Mouse (Mus musculus) embryonic facial prominence, embryonic 11.5 days (tissue): ENCODE measurements around the gene Ank3. TPM values are rescaled to one million over a fixed set of nuclear protein-coding genes. Genes with fewer than 3 reads are reported as not detected.

Experiments used
- ATAC-seq: fragments of 200-750 bp; cut with Nextera tagmentation; replicated peaks from 2 replicates; pipeline ENCODE4 v1.8.0; 2017; ENCODE audit warnings: low read depth; ENCODE audit not compliant: insufficient number of reproducible peaks, low FRiP score, low TSS enrichment
- DNase-seq: peaks from one replicate; pipeline ENCODE4 v3.0.0-alpha.2; 2015; ENCODE audit warnings: low spot score
- H3K27ac ChIP-seq: fragments of 300-500 bp; sonication (generic); replicated peaks from 2 replicates; pipeline ENCODE4 v1.5.1; 2014; ENCODE audit warnings: mild to moderate bottlenecking, low read depth, low read length, control low read depth
- H3K27me3 ChIP-seq: fragments of 300-500 bp; sonication (generic); 2 replicates; pipeline ENCODE4 v1.6.1; 2014; ENCODE audit warnings: mild to moderate bottlenecking, low read length, moderate library complexity, mixed read lengths; ENCODE audit not compliant: control insufficient read depth, insufficient read depth
- H3K36me3 ChIP-seq: fragments of 300-500 bp; sonication (generic); replicated peaks from 2 replicates; pipeline ENCODE4 v1.6.1; 2014; ENCODE audit warnings: low read depth, mild to moderate bottlenecking, low read length, moderate library complexity, mixed read lengths; ENCODE audit not compliant: control insufficient read depth, insufficient read depth
- H3K4me1 ChIP-seq: fragments of 300-500 bp; sonication (generic); 2 replicates; pipeline ENCODE4 v1.6.1; 2014; ENCODE audit warnings: low read length, mixed read lengths; ENCODE audit not compliant: control insufficient read depth, insufficient read depth
- H3K4me2 ChIP-seq: fragments of 300-500 bp; sonication (generic); 2 replicates; pipeline ENCODE4 v1.6.1; 2014; ENCODE audit warnings: low read depth, mild to moderate bottlenecking, control low read depth, low read length, moderate library complexity
- H3K4me3 ChIP-seq: fragments of 300-500 bp; sonication (generic); 2 replicates; pipeline ENCODE4 v1.5.1; 2014; ENCODE audit warnings: low read depth, low read length, control low read depth
- H3K9ac ChIP-seq: fragments of 300-500 bp; sonication (generic); replicated peaks from 2 replicates; pipeline ENCODE4 v1.6.1; 2014; ENCODE audit warnings: mild to moderate bottlenecking, control low read depth, low read length
- H3K9me3 ChIP-seq: fragments of 300-500 bp; sonication (generic); replicated peaks from 2 replicates; pipeline ENCODE4 v1.6.1; 2016; ENCODE audit warnings: mild to moderate bottlenecking, low read length, inconsistent platforms, mixed read lengths; ENCODE audit not compliant: control insufficient read depth
- WGBS: fragments of 180-500 bp; shearing (Covaris S2); extraction: QIAGEN DNeasy Blood & Tissue Kit; methylation state at CpG from one replicate; pipeline ENCODE4 v1.1.7; 2014; 5-methylcytosine and 5-hydroxymethylcytosine counted together
- polyA plus RNA-seq: library from polyadenylated mRNA; unstranded; fragments of >200 nt; fragmentation: Nextera tagmentation; extraction: Ambion mirVana; gene quantifications from 2 replicates; pipeline ENCODE4 v1.2.1, GENCODE M21; 2014

Gene Ank3
- polyA plus RNA-seq, 1 experiment from 2014 or later = 32.5 TPM

DNA sequence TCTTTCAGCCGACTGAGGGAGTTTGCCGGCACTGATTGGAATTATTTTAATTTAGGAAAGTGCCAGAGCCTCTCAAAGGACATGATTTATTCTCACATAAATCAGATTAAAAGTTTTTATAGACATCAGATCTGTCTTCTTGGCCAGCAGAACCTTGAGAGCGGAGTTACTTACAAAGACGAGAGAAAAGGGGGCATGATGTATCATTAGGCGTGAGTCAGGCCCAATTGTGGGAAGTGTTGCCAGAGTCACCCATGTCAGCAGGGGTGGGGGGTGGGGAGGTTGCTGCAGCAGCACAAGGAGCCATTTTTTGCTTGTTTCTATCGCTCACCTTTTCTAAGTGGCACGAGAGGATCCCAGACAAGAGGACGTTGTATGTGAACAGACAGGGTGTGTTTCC is 172.8 kb downstream of the Ank3 start:
- ATAC-seq = no peak
- peak; percentile 30 for DNase-seq
- Histone ChIP-seq H3K4me3 (peak overlapping the region; percentile 17; the same call in 1 of the 2 replicates), H3K27ac (no peak overlapping the region), H3K4me1 (no peaks in the 10 kb centered on the region; the same call in 1 of the 2 replicates), H3K9me3 (no peaks in the 10 kb centered on the region), H3K9ac (peak overlapping the region; percentile 37; the same call in 1 of the 2 replicates), H3K4me2 (peak overlapping the region; percentile 41), H3K27me3 (no peaks in the 10 kb centered on the region), H3K36me3 (no peaks in the 10 kb centered on the region)
- WGBS = 1% methylated on average over 8 of the region's 8 CpGs

DNA sequence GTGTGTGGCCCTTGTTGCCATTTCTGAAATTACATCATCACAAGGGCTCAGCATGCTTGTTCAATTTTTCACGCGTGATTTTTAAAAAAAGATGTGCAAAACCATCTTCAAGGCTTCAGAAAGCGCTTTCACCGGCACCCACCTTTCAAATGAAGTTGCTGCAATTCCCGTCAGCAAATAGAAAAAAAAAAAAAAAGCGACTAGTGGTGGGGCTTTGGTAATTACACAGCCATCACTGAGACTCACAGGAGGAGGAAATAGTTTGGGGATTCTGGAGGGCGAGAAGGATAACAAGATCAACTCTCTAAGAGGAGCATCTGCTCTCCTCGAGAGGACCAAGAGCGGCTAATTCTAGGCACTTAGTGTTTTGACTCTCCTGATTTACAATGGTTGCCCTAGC is 173.4 kb downstream of the Ank3 start:
- no peaks in the 10 kb centered on the region for H3K9me3 ChIP-seq
- no peak overlapping the region for H3K9ac ChIP-seq
- no peaks in the 10 kb centered on the region for H3K27me3 ChIP-seq
- DNase-seq = peak; percentile 31
- H3K4me2 ChIP-seq = peak overlapping the region; percentile 41
- no peak for ATAC-seq
- no peak overlapping the region for H3K27ac ChIP-seq
- no peak overlapping the region for H3K4me3 ChIP-seq
- H3K4me1 ChIP-seq = no peaks in the 10 kb centered on the region; the same call in 1 of the 2 replicates
- WGBS = 1% methylated on average over 9 of the region's 9 CpGs
- no peaks in the 10 kb centered on the region for H3K36me3 ChIP-seq

DNA sequence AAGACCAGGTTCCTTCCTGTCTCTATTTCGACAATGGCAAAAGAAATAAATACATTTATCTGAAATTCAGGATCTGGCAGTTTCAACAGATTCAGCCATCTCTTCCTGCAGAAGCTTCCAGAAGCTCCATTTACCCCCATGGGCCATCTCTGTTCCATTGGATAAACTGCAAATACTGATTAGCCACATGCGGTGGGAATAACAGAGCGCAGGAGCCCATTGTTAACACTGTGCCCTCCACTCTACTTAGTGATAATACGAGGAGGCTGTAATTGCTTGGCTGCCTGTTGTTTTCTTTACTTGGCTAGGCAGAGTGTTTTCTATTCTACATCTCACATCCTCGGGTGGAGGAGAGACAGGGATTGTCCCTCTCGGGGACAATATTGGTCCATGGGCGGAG is 174.5 kb downstream of the Ank3 start:
- Histone ChIP-seq H3K4me2 (no peak overlapping the region), H3K27ac (no peak overlapping the region), H3K4me1 (no peaks in the 10 kb centered on the region; the same call in 1 of the 2 replicates), H3K27me3 (no peaks in the 10 kb centered on the region), H3K9ac (no peak overlapping the region), H3K4me3 (no peak overlapping the region), H3K9me3 (no peaks in the 10 kb centered on the region), H3K36me3 (no peaks in the 10 kb centered on the region)
- ATAC-seq (no peak), DNase-seq (no peak)
- WGBS = 30% methylated on average over 7 of the region's 7 CpGs

DNA sequence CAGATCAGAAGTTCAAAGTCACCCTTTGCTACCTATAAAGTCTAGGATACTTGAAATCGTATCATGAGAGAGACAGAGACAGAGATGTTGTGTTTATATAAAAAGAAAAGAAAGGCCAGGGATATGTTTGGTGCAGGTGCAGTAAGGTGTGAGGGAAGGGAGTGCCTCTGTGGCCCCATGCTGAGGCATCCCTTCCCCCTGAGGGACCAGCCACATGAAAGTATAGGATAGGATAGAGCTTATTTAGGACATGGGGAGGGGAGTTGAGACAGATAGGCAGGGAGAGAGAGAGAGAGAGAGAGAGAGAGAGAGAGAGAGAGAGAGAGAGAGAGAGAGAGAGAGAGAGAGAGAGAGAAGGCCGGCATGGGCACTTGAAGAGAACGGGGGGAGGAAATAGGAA is 175.2 kb downstream of the Ank3 start:
- WGBS = 7% methylated on average over 3 of the region's 3 CpGs
- no peaks in the 10 kb centered on the region for H3K27me3 ChIP-seq
- H3K4me1 ChIP-seq = no peaks in the 10 kb centered on the region; the same call in 1 of the 2 replicates
- H3K4me3 ChIP-seq = no peak overlapping the region
- H3K9ac ChIP-seq = no peak overlapping the region
- no peaks in the 10 kb centered on the region for H3K9me3 ChIP-seq
- H3K27ac ChIP-seq = no peak overlapping the region
- no peak overlapping the region for H3K4me2 ChIP-seq
- ATAC-seq (no peak), DNase-seq (no peak)
- no peaks in the 10 kb centered on the region for H3K36me3 ChIP-seq

DNA sequence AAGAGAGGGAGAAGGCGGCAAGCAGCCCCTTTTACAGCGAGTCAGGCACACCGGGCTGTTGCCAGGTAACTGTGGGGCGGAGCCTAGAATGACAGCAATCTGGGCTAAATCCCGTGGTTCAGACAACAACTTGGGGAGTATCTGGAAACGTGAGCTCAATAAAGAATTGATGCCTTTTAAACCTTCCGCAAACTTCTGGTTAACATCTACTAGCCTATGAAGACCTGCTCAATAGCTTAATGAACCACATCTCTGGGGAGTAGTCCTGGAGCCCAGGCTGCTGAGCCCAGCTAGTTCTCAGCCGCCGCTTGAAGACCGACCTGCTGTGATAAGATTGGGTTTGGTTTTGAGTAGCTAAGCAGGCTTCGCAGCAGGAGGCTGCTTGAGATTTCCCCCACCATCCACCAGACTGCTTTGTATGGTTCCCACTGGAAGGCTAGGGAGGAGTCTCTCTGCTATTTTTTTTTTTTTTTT is 175.7 kb downstream of the Ank3 start:
- DNase-seq (peak; percentile 59), ATAC-seq (no peak)
- 5% methylated on average over 11 of the region's 11 CpGs for WGBS
- Histone ChIP-seq H3K36me3 (no peaks in the 10 kb centered on the region), H3K9ac (no peak overlapping the region), H3K9me3 (no peaks in the 10 kb centered on the region), H3K27me3 (no peaks in the 10 kb centered on the region), H3K4me3 (no peak overlapping the region), H3K4me2 (no peak overlapping the region; the same call in 1 of the 2 replicates), H3K4me1 (no peaks in the 10 kb centered on the region; the same call in 1 of the 2 replicates), H3K27ac (no peak overlapping the region)

DNA sequence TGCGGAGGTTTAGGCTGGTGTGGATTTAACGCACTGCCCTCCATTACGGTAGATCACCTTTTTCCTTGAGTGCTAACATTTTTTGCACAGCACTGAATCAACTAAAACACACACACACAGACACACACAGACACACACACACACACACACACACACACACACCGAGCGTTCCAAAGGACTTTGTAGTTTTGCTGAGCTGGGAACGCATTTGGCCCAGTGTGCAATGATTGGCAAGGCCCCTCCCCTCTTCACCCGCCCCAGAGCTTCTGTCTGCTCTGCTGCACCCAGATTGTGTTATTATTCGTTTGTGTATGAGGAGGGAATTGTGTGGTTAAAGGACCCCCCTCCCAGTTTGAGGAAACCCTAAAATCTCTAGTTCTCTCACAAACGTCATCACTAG is 176.3 kb downstream of the Ank3 start:
- 35% methylated on average over 9 of the region's 9 CpGs for WGBS
- no peak for DNase-seq

DNA sequence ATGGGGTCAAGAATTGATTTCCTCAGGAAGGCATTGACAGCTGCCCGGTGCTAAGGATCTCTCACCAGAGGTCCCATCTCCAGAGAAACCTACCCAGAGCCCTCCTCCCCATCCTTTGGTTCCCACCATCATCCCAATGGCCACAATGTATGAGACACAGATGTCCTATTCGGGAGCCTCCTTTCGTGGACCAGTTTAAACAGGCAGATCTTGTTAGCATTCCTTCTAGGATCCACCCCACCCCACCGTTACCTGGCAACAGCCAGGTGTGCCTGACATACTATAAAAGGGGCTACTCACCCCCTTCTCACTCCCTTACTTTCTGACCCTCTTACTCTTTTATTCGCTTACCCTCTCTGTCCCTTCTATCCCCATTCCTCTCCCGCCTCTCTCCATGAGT is 176.9 kb downstream of the Ank3 start:
- no peak overlapping the region for H3K4me2 ChIP-seq
- no peaks in the 10 kb centered on the region for H3K36me3 ChIP-seq
- WGBS = 65% methylated on average over 6 of the region's 6 CpGs
- no peaks in the 10 kb centered on the region for H3K27me3 ChIP-seq
- H3K4me1 ChIP-seq = no peaks in the 10 kb centered on the region; the same call in 1 of the 2 replicates
- H3K9me3 ChIP-seq = no peaks in the 10 kb centered on the region
- DNase-seq (no peak), ATAC-seq (no peak)
- no peak overlapping the region for H3K4me3 ChIP-seq
- H3K27ac ChIP-seq = no peak overlapping the region
- no peak overlapping the region for H3K9ac ChIP-seq

More for the DNA sequence above, 176.3 kb downstream of the Ank3 start:
- no peak for ATAC-seq
- H3K9me3 ChIP-seq = no peaks in the 10 kb centered on the region
- H3K4me3 ChIP-seq = no peak overlapping the region
- no peaks in the 10 kb centered on the region for H3K36me3 ChIP-seq
- no peak overlapping the region for H3K4me2 ChIP-seq
- no peaks in the 10 kb centered on the region; the same call in 1 of the 2 replicates for H3K4me1 ChIP-seq
- H3K27ac ChIP-seq = no peak overlapping the region
- no peaks in the 10 kb centered on the region for H3K27me3 ChIP-seq
- H3K9ac ChIP-seq = no peak overlapping the region

DNA sequence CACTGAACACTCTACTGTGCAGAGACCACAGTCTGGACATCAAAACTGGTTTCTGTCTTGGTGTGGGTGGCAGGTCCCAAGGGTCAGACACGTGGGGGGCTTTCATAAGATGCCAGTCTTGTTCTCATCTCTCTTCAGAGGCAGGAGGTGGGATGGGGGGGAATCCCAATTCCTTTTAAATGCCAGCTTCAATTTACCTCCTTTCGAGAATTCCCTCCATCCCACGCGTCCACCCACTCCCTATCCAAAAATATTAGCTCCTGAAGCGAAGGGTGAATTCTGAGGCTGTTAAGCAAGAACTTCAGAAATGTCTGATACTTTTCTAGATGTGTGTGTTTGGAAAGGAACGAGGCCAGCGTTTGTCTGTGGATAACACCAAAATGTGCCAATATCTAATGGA is 177.7 kb downstream of the Ank3 start:
- no peaks in the 10 kb centered on the region for H3K4me1 ChIP-seq
- ATAC-seq (no peak), DNase-seq (no peak)
- no peak overlapping the region for H3K4me3 ChIP-seq
- H3K27ac ChIP-seq = no peak overlapping the region
- no peak overlapping the region for H3K4me2 ChIP-seq
- H3K9me3 ChIP-seq = no peaks in the 10 kb centered on the region
- no peak overlapping the region for H3K9ac ChIP-seq
- no peaks in the 10 kb centered on the region for H3K27me3 ChIP-seq
- 88% methylated on average over 7 of the region's 7 CpGs for WGBS
- no peaks in the 10 kb centered on the region for H3K36me3 ChIP-seq
